Mouse (Mus musculus) limb, embryonic 11.5 days (tissue): ENCODE results near the gene Surf6. TPM values are rescaled to one million over a fixed set of nuclear protein-coding genes. Genes with fewer than 3 reads are reported as not detected.

Experiments
- ATAC-seq: fragments of 200-750 bp; cut with Nextera tagmentation; 2 replicates; pipeline ENCODE4 v1.8.0; 2017; ENCODE audit warnings: low read depth; ENCODE audit not compliant: insufficient number of reproducible peaks, low FRiP score, low TSS enrichment
- DNase-seq: peaks from one replicate; pipeline ENCODE4 v3.0.0-alpha.2; 2015; ENCODE audit warnings: low spot score
- H3K27ac ChIP-seq: fragments of 300-500 bp; sonication (generic); replicated peaks from 2 replicates; pipeline ENCODE4 v1.5.1; 2014; ENCODE audit warnings: low read depth, mild to moderate bottlenecking, low read length
- H3K27me3 ChIP-seq: fragments of 300-500 bp; sonication (generic); 2 replicates; pipeline ENCODE4 v1.6.1; 2014; ENCODE audit warnings: mild to moderate bottlenecking, low read length, mixed read lengths; ENCODE audit not compliant: control insufficient read depth, insufficient read depth
- H3K36me3 ChIP-seq: fragments of 300-500 bp; sonication (generic); 2 replicates; pipeline ENCODE4 v1.6.1; 2014; ENCODE audit warnings: mild to moderate bottlenecking, low read length, moderate library complexity, mixed read lengths; ENCODE audit not compliant: control insufficient read depth, insufficient read depth
- H3K4me1 ChIP-seq: fragments of 300-500 bp; sonication (generic); 2 replicates; pipeline ENCODE4 v1.6.1; 2014; ENCODE audit warnings: low read length, mixed read lengths; ENCODE audit not compliant: control insufficient read depth, insufficient read depth
- H3K4me2 ChIP-seq: fragments of 300-500 bp; sonication (generic); 2 replicates; pipeline ENCODE4 v1.6.1; 2014; ENCODE audit warnings: low read depth, mild to moderate bottlenecking, moderate library complexity; ENCODE audit not compliant: severe bottlenecking
- H3K4me3 ChIP-seq: fragments of 300-500 bp; sonication (generic); 2 replicates; pipeline ENCODE4 v1.5.1; 2014; ENCODE audit warnings: low read depth, low read length
- H3K9ac ChIP-seq: fragments of 300-500 bp; sonication (generic); 2 replicates; pipeline ENCODE4 v1.6.1; 2014; ENCODE audit warnings: mild to moderate bottlenecking, low read length
- H3K9me3 ChIP-seq: fragments of 300-500 bp; sonication (generic); 2 replicates; pipeline ENCODE4 v1.6.1; 2016; ENCODE audit warnings: low read length; ENCODE audit not compliant: control insufficient read depth
- WGBS: fragments of 180-500 bp; shearing (Covaris S2); extraction: QIAGEN DNeasy Blood & Tissue Kit; methylation state at CpG from one replicate; pipeline ENCODE4 v1.1.7; 2014; 5-methylcytosine and 5-hydroxymethylcytosine counted together
- polyA plus RNA-seq: library from polyadenylated mRNA; unstranded; fragments of >200 nt; fragmentation: Nextera tagmentation; extraction: Ambion mirVana; gene quantifications from 2 replicates; pipeline ENCODE4 v1.2.1, GENCODE M21; 2014

Surf6 gene
- 15.2 and 16.9 TPM in 2 replicates for polyA plus RNA-seq

DNA sequence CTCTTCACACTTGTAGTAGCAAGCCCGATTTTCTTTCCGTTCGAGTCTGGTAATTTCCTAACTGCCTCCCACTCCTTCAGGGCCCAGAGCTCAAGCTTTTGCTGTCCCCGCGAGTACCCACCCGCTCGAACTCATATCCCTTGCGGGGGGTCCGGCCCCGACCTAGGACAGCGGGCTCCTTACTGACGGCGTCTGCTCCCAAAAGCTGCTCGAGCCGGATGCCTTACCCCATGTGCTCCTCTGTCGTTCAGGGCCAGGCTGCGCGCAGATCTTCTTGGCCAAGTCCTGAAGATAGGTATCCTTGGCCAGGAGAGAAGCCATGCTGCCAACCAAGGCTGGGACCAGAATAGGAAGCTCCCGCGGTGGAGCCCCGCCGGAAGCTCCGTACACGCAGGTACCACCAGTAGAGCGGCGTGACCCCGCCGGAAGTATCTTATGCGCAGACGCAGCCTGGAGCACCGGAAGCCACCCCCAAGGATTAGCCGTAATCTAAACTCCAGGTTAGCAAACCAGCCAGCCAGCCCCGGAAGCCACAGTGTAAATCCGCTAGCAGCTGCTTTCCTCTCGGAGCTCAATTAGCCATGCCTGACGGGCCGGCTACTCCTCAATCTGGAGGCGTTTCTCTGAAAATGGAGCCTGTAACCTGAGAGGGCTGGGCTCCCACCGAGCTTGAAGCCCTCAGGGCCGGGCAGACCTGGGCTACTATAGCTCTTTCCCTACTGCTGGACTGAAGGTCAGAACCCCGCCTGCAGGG lies at the start of gene Surf6:
Gene Surf6, minus strand, starts transcription at position 413 of the 754 bp plus-strand sequence.
- peak; percentile 93 for ATAC-seq

DNA sequence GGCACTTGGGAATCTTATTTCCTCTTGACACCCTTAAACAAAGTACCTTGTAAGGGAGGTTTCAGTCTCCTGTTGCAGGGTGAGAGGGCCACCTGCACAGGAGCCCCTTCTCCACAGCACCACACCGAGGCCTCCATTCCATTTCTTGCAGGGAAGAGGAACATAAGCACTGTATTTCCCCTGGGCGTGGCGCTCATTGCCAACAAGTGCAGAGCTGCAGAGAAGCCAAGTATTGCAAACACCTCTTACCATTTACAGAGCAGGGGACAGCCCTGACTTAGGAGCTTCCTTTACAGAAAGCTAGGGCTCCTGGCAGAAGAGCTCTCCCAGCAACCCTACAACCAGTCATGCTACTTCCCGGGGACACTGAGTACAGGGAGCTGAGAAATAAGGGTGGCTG lies 49.5 kb upstream of the Surf6 start:
- H3K4me3 ChIP-seq = no peak overlapping the region
- no peak overlapping the region for H3K9ac ChIP-seq
- H3K36me3 ChIP-seq = peaks cover 19% of the 10 kb centered on the region
- H3K27ac ChIP-seq = no peak overlapping the region
- no peak for DNase-seq
- ATAC-seq = no peak
- no peak overlapping the region for H3K4me2 ChIP-seq
- WGBS = 93% methylated on average over 4 of the region's 4 CpGs
- H3K4me1 ChIP-seq = no peaks in the 10 kb centered on the region
- H3K27me3 ChIP-seq = no peaks in the 10 kb centered on the region
- H3K9me3 ChIP-seq = no peaks in the 10 kb centered on the region

More for the DNA sequence above, at the start of gene Surf6:
- Histone ChIP-seq H3K9me3 (no peaks in the 10 kb centered on the region), H3K4me2 (peak within 1 kb of the TSS; percentile 81), H3K27me3 (no peaks in the 10 kb centered on the region), H3K36me3 (peaks cover 28% of the 10 kb centered on the region), H3K4me3 (peak within 1 kb of the TSS; percentile 91), H3K9ac (peak within 1 kb of the TSS; percentile 62), H3K4me1 (peaks cover 10% of the 10 kb centered on the region; the same call in 1 of the 2 replicates), H3K27ac (peak within 1 kb of the TSS; percentile 77)
- WGBS = under 1% methylated on average over 41 of the region's 41 CpGs
- DNase-seq = peak; percentile 97

DNA sequence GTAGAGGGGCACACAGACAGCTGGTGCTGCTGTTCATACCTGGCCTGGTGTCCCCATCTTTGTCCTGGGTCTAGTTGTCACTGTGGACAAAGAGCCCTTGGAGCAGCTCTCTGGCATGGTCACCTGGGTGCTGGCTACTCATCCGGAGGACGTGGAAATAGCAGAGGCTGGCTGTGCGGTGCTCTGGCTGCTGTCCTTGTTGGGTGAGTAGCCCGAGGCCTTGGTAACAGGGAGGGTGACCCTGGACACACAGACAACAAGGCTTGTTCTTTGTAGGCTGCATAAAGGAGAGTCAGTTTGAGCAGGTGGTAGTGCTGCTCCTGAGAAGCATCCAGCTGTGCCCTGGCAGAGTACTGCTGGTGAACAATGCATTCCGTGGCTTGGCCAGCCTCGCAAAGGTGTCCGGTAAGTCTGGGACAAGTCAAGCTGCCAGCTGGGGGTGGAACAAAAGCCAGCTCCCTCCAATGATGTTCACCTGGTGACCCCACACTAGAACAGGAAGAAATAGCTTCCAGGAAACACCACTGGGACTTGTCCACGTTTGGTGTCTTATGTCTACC lies 48.7 kb upstream of the Surf6 start:
- DNase-seq = no peak
- peaks cover 17% of the 10 kb centered on the region for H3K36me3 ChIP-seq
- no peak overlapping the region for H3K9ac ChIP-seq
- H3K4me1 ChIP-seq = no peaks in the 10 kb centered on the region
- WGBS = 95% methylated on average over 8 of the region's 8 CpGs
- no peak for ATAC-seq
- no peak overlapping the region for H3K4me2 ChIP-seq
- no peak overlapping the region for H3K4me3 ChIP-seq
- H3K9me3 ChIP-seq = no peaks in the 10 kb centered on the region
- H3K27me3 ChIP-seq = no peaks in the 10 kb centered on the region
- H3K27ac ChIP-seq = no peak overlapping the region

DNA sequence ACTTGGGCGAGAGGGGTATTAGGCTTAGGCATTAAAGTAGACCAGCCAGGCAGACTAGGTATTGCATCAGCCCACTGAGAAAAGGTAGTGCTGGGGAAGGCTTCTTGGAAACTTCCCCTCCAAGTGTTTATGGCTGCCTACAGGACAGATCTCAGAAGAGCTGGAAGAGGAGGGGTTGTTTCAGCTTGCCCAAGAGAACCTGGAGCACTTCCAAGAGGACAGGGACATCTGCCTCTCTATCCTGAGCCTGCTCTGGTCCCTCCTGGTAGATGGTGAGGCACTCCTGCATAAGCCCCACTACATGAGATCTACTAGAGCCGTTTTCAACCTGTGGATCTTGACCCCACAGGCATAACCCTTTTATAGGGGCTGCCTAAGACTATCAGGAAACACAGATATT lies 47.7 kb upstream of the Surf6 start:
- DNase-seq (no peak), ATAC-seq (no peak)
- Histone ChIP-seq H3K4me2 (no peak overlapping the region), H3K27me3 (no peaks in the 10 kb centered on the region), H3K9me3 (no peaks in the 10 kb centered on the region), H3K4me1 (no peaks in the 10 kb centered on the region), H3K36me3 (peaks cover 15% of the 10 kb centered on the region), H3K9ac (no peak overlapping the region), H3K4me3 (no peak overlapping the region), H3K27ac (no peak overlapping the region)
- 84% methylated on average over 2 of the region's 2 CpGs for WGBS

DNA sequence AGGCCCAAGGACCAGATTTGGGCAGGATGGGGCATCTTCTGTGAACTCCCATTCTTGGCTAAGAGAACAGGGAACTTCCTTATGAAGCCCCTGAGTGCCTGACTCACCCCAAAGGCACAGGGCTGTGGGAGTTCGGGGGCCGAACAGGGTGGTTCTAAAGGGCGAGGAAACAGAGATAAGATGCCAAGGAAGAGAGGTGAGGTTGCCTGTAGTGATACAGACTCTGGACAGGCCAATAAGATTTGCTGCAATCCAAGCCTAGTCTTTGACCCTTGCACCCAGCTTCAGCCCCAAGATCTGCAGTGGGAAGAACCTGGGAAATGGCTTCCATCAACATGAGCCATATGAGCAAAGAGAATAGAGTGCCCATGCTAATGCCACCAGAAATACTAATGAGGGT lies 40.6 kb upstream of the Surf6 start:
- H3K4me3 ChIP-seq = no peak overlapping the region
- H3K27me3 ChIP-seq = no peaks in the 10 kb centered on the region
- WGBS = 87% methylated on average over 3 of the region's 3 CpGs

DNA sequence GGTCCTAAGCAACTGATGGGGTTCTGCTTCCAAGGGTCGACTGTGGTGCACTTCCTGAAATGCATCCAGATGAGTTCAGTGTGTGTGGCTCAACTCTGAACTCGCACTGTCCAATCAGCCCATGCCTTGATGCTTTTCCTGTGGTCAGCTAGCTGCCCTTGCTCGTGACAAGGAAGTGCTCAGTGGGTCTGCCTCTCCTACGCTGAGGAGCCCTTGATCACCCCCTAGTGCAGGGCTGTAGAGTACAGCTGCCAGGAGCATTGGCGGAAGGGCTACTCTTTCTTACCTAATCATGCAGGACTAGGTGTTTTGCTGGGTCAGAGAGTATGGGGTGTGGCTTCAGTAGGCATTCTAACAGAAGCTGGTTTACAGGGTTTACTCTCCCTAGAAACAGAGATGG lies 38.9 kb upstream of the Surf6 start:
- WGBS = 43% methylated on average over 5 of the region's 5 CpGs
- Histone ChIP-seq H3K27ac (no peak overlapping the region), H3K4me1 (no peaks in the 10 kb centered on the region), H3K9ac (no peak overlapping the region), H3K4me2 (no peak overlapping the region), H3K4me3 (no peak overlapping the region), H3K9me3 (no peaks in the 10 kb centered on the region), H3K36me3 (no peaks in the 10 kb centered on the region), H3K27me3 (no peaks in the 10 kb centered on the region)
- DNase-seq (no peak), ATAC-seq (no peak)

More for the DNA sequence above, 40.6 kb upstream of the Surf6 start:
- H3K9ac ChIP-seq = no peak overlapping the region
- H3K4me2 ChIP-seq = no peak overlapping the region
- H3K27ac ChIP-seq = no peak overlapping the region
- ATAC-seq (no peak), DNase-seq (no peak)
- H3K9me3 ChIP-seq = no peaks in the 10 kb centered on the region
- H3K36me3 ChIP-seq = no peaks in the 10 kb centered on the region; the same call in 1 of the 2 replicates
- no peaks in the 10 kb centered on the region for H3K4me1 ChIP-seq

DNA sequence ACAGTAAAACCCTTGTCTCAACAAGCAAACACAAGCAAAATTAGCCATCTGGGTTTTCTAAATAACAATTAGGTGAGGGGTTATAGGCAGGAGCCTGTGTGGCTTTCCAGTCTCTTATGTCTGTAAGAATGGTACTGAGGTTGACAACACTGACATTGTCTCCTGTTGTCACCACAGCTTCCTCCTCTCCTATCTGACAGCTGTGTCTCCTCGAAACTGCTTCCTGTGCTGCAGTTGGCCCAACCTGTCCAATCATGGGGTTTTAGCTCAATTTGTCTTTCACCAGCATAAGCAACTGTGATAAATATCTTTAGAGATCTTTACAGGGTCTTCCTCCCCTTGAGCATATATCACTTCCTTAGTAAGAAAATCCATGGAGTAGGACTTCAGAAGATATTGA lies 33.7 kb upstream of the Surf6 start:
- Histone ChIP-seq H3K4me2 (no peak overlapping the region), H3K36me3 (no peaks in the 10 kb centered on the region; the same call in 1 of the 2 replicates), H3K9me3 (no peaks in the 10 kb centered on the region), H3K9ac (no peak overlapping the region), H3K4me3 (no peak overlapping the region), H3K27ac (no peak overlapping the region), H3K27me3 (no peaks in the 10 kb centered on the region), H3K4me1 (peaks cover 5% of the 10 kb centered on the region; the same call in 1 of the 2 replicates)
- 80% methylated on average over 1 of the region's 1 CpGs for WGBS
- DNase-seq = no peak
- ATAC-seq = no peak

DNA sequence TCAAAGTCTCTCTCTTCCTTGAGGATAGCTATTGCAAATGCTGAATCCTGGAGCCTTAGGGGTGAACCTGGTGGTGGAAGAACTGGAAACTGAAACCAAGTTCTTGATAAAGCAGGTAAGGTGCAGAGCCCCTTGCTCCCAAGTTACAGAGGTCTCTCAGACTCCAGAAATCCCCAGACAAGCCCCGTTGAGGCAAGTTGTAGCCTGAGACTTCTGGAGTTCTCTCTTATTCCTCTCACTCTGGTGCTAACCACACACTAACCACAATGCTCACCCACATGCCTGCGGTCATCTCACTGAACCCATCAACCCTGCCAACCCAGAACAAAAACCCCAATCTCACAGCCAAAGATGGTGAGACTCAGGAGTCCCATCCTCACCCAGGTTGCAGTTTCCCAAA lies 32.6 kb upstream of the Surf6 start:
- H3K4me1 ChIP-seq = peaks cover 7% of the 10 kb centered on the region; the same call in 1 of the 2 replicates
- ATAC-seq = no peak
- peaks cover 6% of the 10 kb centered on the region; the same call in 1 of the 2 replicates for H3K36me3 ChIP-seq
- no peaks in the 10 kb centered on the region for H3K27me3 ChIP-seq
- H3K4me2 ChIP-seq = no peak overlapping the region
- H3K27ac ChIP-seq = no peak overlapping the region
- WGBS = 87% methylated on average over 2 of the region's 2 CpGs
- H3K9ac ChIP-seq = no peak overlapping the region
- H3K9me3 ChIP-seq = no peaks in the 10 kb centered on the region
- no peak for DNase-seq
- no peak overlapping the region for H3K4me3 ChIP-seq
